Mouse (Mus musculus) lung, embryonic 14.5 days (tissue): ENCODE results near the gene Gm11146. TPM values are rescaled to one million over a fixed set of nuclear protein-coding genes. Genes with fewer than 3 reads are reported as not detected.

Experiments
- ATAC-seq: fragments of 200-750 bp; cut with Nextera tagmentation; 2 replicates; pipeline ENCODE4 v1.8.0; 2017; ENCODE audit warnings: mild to moderate bottlenecking, moderate TSS enrichment, moderate library complexity; ENCODE audit not compliant: insufficient read depth
- DNase-seq: peaks from one replicate; pipeline ENCODE4 v3.0.0-alpha.2; 2015
- H3K27ac ChIP-seq: fragments of 300-500 bp; sonication (generic); 2 replicates; pipeline ENCODE4 v1.5.1; 2014; ENCODE audit warnings: low read depth, mild to moderate bottlenecking, moderate library complexity
- H3K27me3 ChIP-seq: fragments of 300-500 bp; sonication (generic); 2 replicates; pipeline ENCODE4 v1.6.1; 2014; ENCODE audit warnings: low read length, control low read depth; ENCODE audit not compliant: insufficient read depth
- H3K36me3 ChIP-seq: fragments of 300-500 bp; sonication (generic); 2 replicates; pipeline ENCODE4 v1.6.1; 2014; ENCODE audit warnings: control low read depth; ENCODE audit not compliant: insufficient read depth
- H3K4me1 ChIP-seq: fragments of 300-500 bp; sonication (generic); 2 replicates; pipeline ENCODE4 v1.6.1; 2014; ENCODE audit warnings: antibody characterized with exemption, control low read depth; ENCODE audit not compliant: insufficient read depth
- H3K4me2 ChIP-seq: fragments of 300-500 bp; sonication (generic); 2 replicates; pipeline ENCODE4 v1.6.1; 2014; ENCODE audit warnings: mild to moderate bottlenecking
- H3K4me3 ChIP-seq: fragments of 300-500 bp; sonication (generic); 2 replicates; pipeline ENCODE4 v1.5.1; 2014; ENCODE audit warnings: low read depth, low read length
- H3K9ac ChIP-seq: fragments of 300-500 bp; sonication (generic); 2 replicates; pipeline ENCODE4 v1.6.1; 2014
- H3K9me3 ChIP-seq: fragments of 300-500 bp; sonication (generic); 2 replicates; pipeline ENCODE4 v1.6.1; 2016; ENCODE audit warnings: low read depth, low read length, control low read depth
- CTCF ChIP-seq: IDR thresholded peaks from 2 replicates; pipeline ENCODE4 v1.5.1; 2016; ENCODE audit warnings: antibody characterized with exemption, low read depth
- WGBS: fragments of 180-500 bp; shearing (Covaris S2); extraction: QIAGEN DNeasy Blood & Tissue Kit; methylation state at CpG from one replicate; pipeline ENCODE4 v1.1.7; 2014; 5-methylcytosine and 5-hydroxymethylcytosine counted together
- polyA plus RNA-seq: library from polyadenylated mRNA; unstranded; fragments of >200 nt; fragmentation: Nextera tagmentation; extraction: Ambion mirVana; gene quantifications from 2 replicates; pipeline ENCODE4 v1.2.1, GENCODE M21; 2014

The Gm11146 gene
- polyA plus RNA-seq, 1 experiment from 2014 or later, result not detected

GRCm38 (mm10) chr16:77595661-77596060, 6.2 kb downstream of the Gm11146 start:
- no peaks in the 10 kb centered on the region for H3K9me3 ChIP-seq

GRCm38 (mm10) chr16:77594553-77594952, 7.3 kb downstream of the Gm11146 start:
- Histone ChIP-seq H3K4me1 (no peaks in the 10 kb centered on the region), H3K27ac (peak overlapping the region; percentile 50; the same call in 1 of the 2 replicates), H3K9me3 (no peaks in the 10 kb centered on the region), H3K4me3 (no peak overlapping the region), H3K36me3 (peaks cover 3% of the 10 kb centered on the region; the same call in 1 of the 2 replicates), H3K27me3 (no peaks in the 10 kb centered on the region), H3K9ac (no peak overlapping the region), H3K4me2 (peak overlapping the region; percentile 35)
- WGBS, result 54% methylated on average over 13 of the region's 13 CpGs
- DNase-seq (peak; percentile 49), ATAC-seq (peak; percentile 65; the same call in 1 of the 2 replicates)
- no peak for TF ChIP-seq CTCF

More at GRCm38 (mm10) chr16:77595661-77596060, 6.2 kb downstream of the Gm11146 start:
- Histone ChIP-seq H3K4me2 (no peak overlapping the region), H3K4me1 (no peaks in the 10 kb centered on the region), H3K9ac (no peak overlapping the region), H3K27ac (no peak overlapping the region), H3K27me3 (no peaks in the 10 kb centered on the region), H3K36me3 (peaks cover 3% of the 10 kb centered on the region; the same call in 1 of the 2 replicates), H3K4me3 (no peak overlapping the region)
- ATAC-seq (no peak), DNase-seq (no peak)
- 85% methylated on average over 7 of the region's 7 CpGs for whole genome bisulfite sequencing
- TF ChIP-seq CTCF, result no peak

GRCm38 (mm10) chr16:77593828-77594421, 8.0 kb downstream of the Gm11146 start:
- H3K9me3 ChIP-seq, result no peaks in the 10 kb centered on the region
- H3K4me2 ChIP-seq, result peak overlapping the region; percentile 35
- no peak for TF ChIP-seq CTCF
- H3K27ac ChIP-seq, result peak overlapping the region; percentile 63
- DNase-seq (peak; percentile 79), ATAC-seq (peak; percentile 71)
- H3K9ac ChIP-seq, result no peak overlapping the region
- WGBS, result 25% methylated on average over 12 of the region's 12 CpGs
- H3K4me1 ChIP-seq, result no peaks in the 10 kb centered on the region
- H3K36me3 ChIP-seq, result peaks cover 2% of the 10 kb centered on the region; the same call in 1 of the 2 replicates
- H3K4me3 ChIP-seq, result peak overlapping the region; percentile 8; the same call in 1 of the 2 replicates
- no peaks in the 10 kb centered on the region for H3K27me3 ChIP-seq

- no peak overlapping the region for H3K4me2 ChIP-seq
- H3K4me3 ChIP-seq, result no peak overlapping the region
- no peak for TF ChIP-seq CTCF
- no peaks in the 10 kb centered on the region for H3K27me3 ChIP-seq
- no peaks in the 10 kb centered on the region for H3K4me1 ChIP-seq
- no peak overlapping the region for H3K9ac ChIP-seq
- no peak for ATAC-seq
- 84% methylated on average over 3 of the region's 3 CpGs for WGBS
- H3K9me3 ChIP-seq, result no peaks in the 10 kb centered on the region
- H3K36me3 ChIP-seq, result no peaks in the 10 kb centered on the region
- DNase-seq, result no peak
- 0 out of 2 replicates have a peak overlapping the region, but pooled peaks have one; percentile 63 for H3K27ac ChIP-seq
Measured at GRCm38 (mm10) chr16:77592986-77593385, 8.9 kb downstream of the Gm11146 start.

- H3K4me1 ChIP-seq, result no peaks in the 10 kb centered on the region
- no peak for ATAC-seq
- WGBS, result 82% methylated on average over 5 of the region's 5 CpGs
Measured at GRCm38 (mm10) chr16:77573036-77573435, 28.9 kb downstream of the Gm11146 start.

GRCm38 (mm10) chr16:77569457-77569856, 32.4 kb downstream of the Gm11146 start:
- H3K27me3 ChIP-seq, result no peaks in the 10 kb centered on the region
- H3K4me1 ChIP-seq, result no peaks in the 10 kb centered on the region
- no peak overlapping the region for H3K27ac ChIP-seq
- H3K36me3 ChIP-seq, result no peaks in the 10 kb centered on the region
- H3K4me3 ChIP-seq, result no peak overlapping the region
- TF ChIP-seq CTCF, result no peak
- no peaks in the 10 kb centered on the region for H3K9me3 ChIP-seq
- 86% methylated on average over 8 of the region's 8 CpGs for WGBS
- DNase-seq (peak; percentile 56), ATAC-seq (peak; percentile 56; the same call in 1 of the 2 replicates)
- H3K9ac ChIP-seq, result no peak overlapping the region
- H3K4me2 ChIP-seq, result no peak overlapping the region

More at GRCm38 (mm10) chr16:77573036-77573435, 28.9 kb downstream of the Gm11146 start:
- Histone ChIP-seq H3K36me3 (no peaks in the 10 kb centered on the region), H3K9me3 (no peaks in the 10 kb centered on the region), H3K4me3 (no peak overlapping the region), H3K27ac (no peak overlapping the region), H3K27me3 (no peaks in the 10 kb centered on the region), H3K4me2 (no peak overlapping the region), H3K9ac (no peak overlapping the region)
- DNase-seq, result no peak
- no peak for TF ChIP-seq CTCF

- Histone ChIP-seq H3K27me3 (no peaks in the 10 kb centered on the region), H3K36me3 (no peaks in the 10 kb centered on the region), H3K4me2 (no peak overlapping the region), H3K9ac (no peak overlapping the region), H3K27ac (no peak overlapping the region), H3K4me3 (no peak overlapping the region), H3K4me1 (no peaks in the 10 kb centered on the region), H3K9me3 (no peaks in the 10 kb centered on the region)
- WGBS, result 57% methylated on average over 3 of the region's 3 CpGs
- TF ChIP-seq CTCF, result no peak
- DNase-seq (no peak), ATAC-seq (no peak)
Measured at GRCm38 (mm10) chr16:77568384-77568783, 33.5 kb downstream of the Gm11146 start.
